Comparison of ENCODE assay signal across 15 mouse cellular contexts in genomic region chr3:27249030-27249429, GRCm38 (mm10).
"Had no signal": no experiment of that assay in that cellular context is flagged by ENCODE, and none has a peak within 500 bp of the region (broad histone marks: within the 10 kb centered on the region; RNA-seq: fewer than 3 reads in every experiment).

No protein-coding gene starts in this region.

- H3K4me3 ChIP-seq: left cerebral cortex, adult 2 months; liver, embryonic 13.5 days; midbrain, embryonic 12.5 days; midbrain, embryonic 15.5 days; myocyte; neural tube, embryonic 13.5 days; stomach, embryonic 15.5 days had no signal

- ATAC-seq: midbrain, embryonic 15.5 days had no signal

- H3K27me3 ChIP-seq: liver, embryonic 13.5 days; midbrain, embryonic 12.5 days; midbrain, embryonic 15.5 days; neural tube, embryonic 13.5 days; stomach, embryonic 15.5 days had no signal

- H3K36me3 ChIP-seq: liver, embryonic 13.5 days; midbrain, embryonic 12.5 days; midbrain, embryonic 15.5 days; neural tube, embryonic 13.5 days; stomach, embryonic 15.5 days had no signal

- H3K9me3 ChIP-seq: liver, embryonic 13.5 days; midbrain, embryonic 12.5 days; midbrain, embryonic 15.5 days; neural tube, embryonic 13.5 days; stomach, embryonic 15.5 days had no signal

- H3K4me1 ChIP-seq: liver, embryonic 13.5 days; midbrain, embryonic 12.5 days; midbrain, embryonic 15.5 days; neural tube, embryonic 13.5 days; stomach, embryonic 15.5 days had no signal

- H3K9ac ChIP-seq: liver, embryonic 13.5 days; midbrain, embryonic 12.5 days; midbrain, embryonic 15.5 days; neural tube, embryonic 13.5 days; stomach, embryonic 15.5 days had no signal

- H3K4me2 ChIP-seq: liver, embryonic 13.5 days; midbrain, embryonic 12.5 days; midbrain, embryonic 15.5 days; neural tube, embryonic 13.5 days; stomach, embryonic 15.5 days had no signal

- H3K27ac ChIP-seq: left cerebral cortex, adult 2 months; liver, embryonic 13.5 days; midbrain, embryonic 12.5 days; midbrain, embryonic 15.5 days; neural tube, embryonic 13.5 days; stomach, embryonic 15.5 days had no signal

- DNase-seq: layer of hippocampus, postnatal 36 days; liver, embryonic 13.5 days; lung, adult 2 months; lung, postnatal 14 days; lung, postnatal 4 days; retina, postnatal 1 day; right cerebral cortex, postnatal 25 days; spleen, adult 18-20 months; thymus, postnatal 25 days had no signal
